Mouse (Mus musculus): Measurements from ENCODE around the gene Hist1h2ab. TPM values are rescaled to one million over a fixed set of nuclear protein-coding genes. Genes with fewer than 3 reads are reported as not detected.
"Not testable (repeated sequence)": the region's sequence is repeated elsewhere in the genome, so short reads cannot be mapped to it uniquely, and the experiment has no call there.

The Hist1h2ab gene
- total RNA-seq, 2 experiments from 2014 or later: 0.82 TPM; not detected in 1

GRCm38 (mm10) chr13:23753314-23754078, 2.6 kb downstream of the Hist1h2ab start:
- no peak for DNase-seq (ENCODE audit: low spot score)

- no peak for DNase-seq (ENCODE audit: low spot score)
Measured at GRCm38 (mm10) chr13:23755000-23755399, 4.1 kb downstream of the Hist1h2ab start.

- DNase-seq (ENCODE audit: low spot score): peak; percentile 50
Measured at GRCm38 (mm10) chr13:23756790-23757189, 5.9 kb downstream of the Hist1h2ab start, which contains the start of gene Hist1h4b. Gene Hist1h4b (plus strand): TSS chr13:23757013.

DNA sequence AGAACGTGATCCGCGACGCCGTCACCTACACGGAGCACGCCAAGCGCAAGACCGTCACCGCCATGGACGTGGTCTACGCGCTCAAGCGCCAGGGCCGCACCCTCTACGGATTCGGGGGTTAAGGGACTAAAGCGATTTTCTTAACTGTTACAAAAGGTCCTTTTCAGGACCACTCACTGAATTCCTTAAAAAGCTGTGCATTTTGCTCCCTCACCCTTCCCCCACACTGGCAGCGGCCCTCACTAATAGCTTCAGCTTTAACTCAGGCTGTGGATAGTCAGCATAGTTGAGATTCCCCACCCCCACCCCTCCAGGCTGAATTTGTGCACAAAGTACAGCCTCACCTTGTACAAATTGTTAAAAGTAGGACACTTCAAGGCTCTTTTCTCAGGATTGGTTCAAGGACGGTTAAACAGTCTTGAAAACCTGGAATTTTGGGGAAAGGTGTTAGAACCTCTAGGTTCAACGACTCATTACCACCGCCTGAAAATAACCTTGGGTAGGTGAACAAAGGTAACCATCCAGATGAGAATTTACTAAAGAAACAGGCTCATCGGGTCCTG, 6.4 kb downstream of the Hist1h2ab start:
- no peak for DNase-seq (ENCODE audit: low spot score)

GRCm38 (mm10) chr13:23757921-23758320, 7.0 kb downstream of the Hist1h2ab start:
- DNase-seq (ENCODE audit: low spot score): no peak

GRCm38 (mm10) chr13:23759251-23759771, 8.4 kb downstream of the Hist1h2ab start:
- DNase-seq (ENCODE audit: low spot score): no peak

GRCm38 (mm10) chr13:23759916-23760239, 9.0 kb downstream of the Hist1h2ab start:
- no peak for DNase-seq (ENCODE audit: low spot score)

GRCm38 (mm10) chr13:23760240-23760971, 9.5 kb downstream of the Hist1h2ab start:
- no peak for DNase-seq (ENCODE audit: low spot score)

GRCm38 (mm10) chr13:23760972-23761864, 10.3 kb downstream of the Hist1h2ab start, which contains the start of gene Hist1h4a:
Gene Hist1h4a (minus strand): TSS chr13:23761230.
- peak; percentile 90 for DNase-seq (ENCODE audit: low spot score)

DNA sequence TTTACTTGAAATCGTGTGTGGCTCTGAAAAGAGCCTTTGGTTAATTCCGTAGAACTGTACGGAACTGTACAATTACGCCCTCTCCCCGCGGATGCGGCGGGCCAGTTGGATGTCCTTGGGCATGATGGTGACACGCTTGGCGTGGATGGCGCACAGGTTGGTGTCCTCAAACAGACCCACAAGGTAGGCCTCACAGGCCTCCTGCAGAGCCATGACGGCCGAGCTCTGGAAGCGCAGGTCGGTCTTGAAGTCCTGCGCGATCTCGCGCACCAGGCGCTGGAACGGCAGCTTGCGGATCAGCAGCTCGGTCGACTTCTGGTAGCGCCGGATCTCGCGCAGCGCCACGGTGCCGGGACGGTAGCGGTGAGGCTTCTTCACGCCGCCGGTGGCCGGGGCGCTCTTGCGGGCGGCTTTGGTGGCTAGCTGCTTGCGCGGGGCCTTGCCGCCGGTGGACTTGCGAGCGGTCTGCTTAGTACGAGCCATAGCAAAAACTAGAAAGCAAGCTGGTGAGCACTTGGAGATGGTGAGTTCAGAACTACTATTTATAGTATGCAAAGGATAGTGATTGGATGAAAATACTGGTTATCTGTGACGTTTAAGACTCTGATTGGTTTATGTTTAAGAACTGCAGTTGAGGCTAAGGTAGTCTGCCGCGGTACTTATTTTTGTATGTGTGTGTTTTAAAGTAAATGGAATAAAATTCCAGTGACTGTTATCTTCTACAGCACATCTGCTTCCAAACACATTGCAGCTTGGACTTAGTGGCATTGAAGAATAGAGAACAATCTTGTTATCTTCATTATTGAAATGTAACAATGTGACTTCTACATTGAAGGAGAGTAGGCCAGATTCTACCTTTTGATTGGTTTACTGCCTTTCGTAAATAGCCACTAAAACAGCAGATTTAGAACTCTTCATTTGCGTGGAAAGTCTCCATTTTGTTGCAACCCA, 11.2 kb downstream of the Hist1h2ab start, which contains the start of gene Hist1h3a:
Gene Hist1h3a (minus strand): TSS at position 516 of the 951 bp plus-strand sequence.
- DNase-seq (ENCODE audit: low spot score): peak; percentile 32

DNA sequence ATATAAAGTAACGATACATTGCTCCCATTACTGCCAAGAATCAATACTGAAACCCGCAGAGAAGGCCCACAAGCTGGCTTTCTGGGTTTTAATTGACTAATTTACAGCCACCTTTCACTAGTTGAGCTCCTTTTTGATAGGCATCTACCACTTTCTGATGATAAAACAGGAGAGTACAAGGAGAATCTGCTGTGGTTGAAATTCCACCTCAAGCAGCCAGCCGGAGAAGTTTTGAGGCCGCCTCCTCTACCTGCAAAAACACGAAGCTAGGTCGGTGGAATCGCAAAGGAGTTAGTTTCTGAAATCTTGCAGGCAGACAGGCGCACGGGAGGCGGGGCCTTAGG, 12.3 kb downstream of the Hist1h2ab start:
- no peak for DNase-seq (ENCODE audit: low spot score)

- DNase-seq (ENCODE audit: low spot score): peak; percentile 43
Measured at GRCm38 (mm10) chr13:23763586-23764323, 12.8 kb downstream of the Hist1h2ab start, which contains the start of gene Hist1h1a. Gene Hist1h1a (plus strand): TSS chr13:23763666.

DNA sequence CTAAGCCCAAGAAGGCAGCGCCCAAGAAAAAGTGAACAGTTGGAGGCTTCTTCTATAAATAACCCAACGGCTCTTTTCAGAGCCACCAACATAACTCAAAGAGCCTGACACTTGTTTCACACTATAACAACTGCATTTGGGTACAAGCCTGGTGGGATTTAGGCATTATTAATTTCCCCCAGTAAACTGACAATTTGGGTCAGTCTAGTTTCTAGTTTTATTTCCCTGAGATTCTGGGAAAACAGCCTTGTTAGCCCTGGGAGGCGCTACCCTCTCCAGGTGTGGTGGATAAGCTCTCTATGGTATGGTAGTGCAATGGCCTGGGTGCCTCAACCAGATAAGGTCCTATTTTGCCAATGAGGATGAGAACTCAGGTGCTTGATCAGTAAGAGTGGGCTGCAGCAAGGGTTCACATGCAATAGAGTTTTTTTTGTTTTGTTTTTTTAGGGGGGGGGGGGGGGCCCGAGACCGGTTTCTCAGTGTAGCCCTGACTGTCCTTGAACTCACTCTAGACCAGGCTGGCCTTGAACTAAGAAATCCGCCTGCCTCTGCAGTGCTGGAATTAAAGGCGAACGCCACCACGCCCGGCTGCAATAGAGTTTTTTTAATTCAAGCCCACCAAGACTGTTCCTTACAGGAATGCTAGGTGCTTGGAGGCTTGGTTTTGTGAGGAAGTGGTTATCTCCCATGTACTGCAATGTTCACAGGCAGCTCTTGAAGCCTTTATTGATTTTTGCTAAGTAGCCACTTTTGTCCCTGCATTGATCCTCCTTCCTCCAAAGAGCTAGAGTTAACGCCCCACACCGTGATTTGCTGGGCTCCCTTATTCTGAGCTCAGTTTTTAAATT, 13.6 kb downstream of the Hist1h2ab start:
- no peak for DNase-seq (ENCODE audit: low spot score)

- DNase-seq (ENCODE audit: low spot score): no peak
Measured at GRCm38 (mm10) chr13:23765172-23765513, 14.2 kb downstream of the Hist1h2ab start.

DNA sequence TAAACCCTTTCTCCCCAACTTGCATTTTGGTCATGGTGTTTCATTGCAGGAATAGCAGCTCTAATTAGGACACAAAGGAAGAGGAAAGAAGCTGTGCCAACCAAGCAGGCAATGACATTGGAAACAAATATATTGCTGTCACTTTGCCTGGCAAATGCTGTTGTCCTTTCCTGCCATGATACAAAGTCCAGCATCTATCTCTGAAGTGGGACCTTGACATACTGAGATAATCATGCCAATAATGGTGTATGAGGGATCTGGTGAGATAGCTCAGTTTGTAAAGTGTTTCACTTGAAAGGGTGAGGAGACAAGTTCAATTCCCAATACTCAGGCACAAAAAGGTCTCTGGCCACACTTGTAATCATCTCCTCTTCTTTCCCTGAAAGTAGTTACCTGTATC, 15.8 kb downstream of the Hist1h2ab start:
- no peak for DNase-seq (ENCODE audit: low spot score)

GRCm38 (mm10) chr13:23768834-23769397, 18.0 kb downstream of the Hist1h2ab start:
- no peak for DNase-seq (ENCODE audit: low spot score)

GRCm38 (mm10) chr13:23769613-23770012, 18.7 kb downstream of the Hist1h2ab start, which contains the start of gene Trim38:
Gene Trim38 (plus strand): TSS chr13:23769913.
- not testable (repeated sequence) for DNase-seq (ENCODE audit: low spot score)

Measured in gastrocnemius, adult 18-20 months (tissue).